In genomic region chr6:83443441-83444340, GRCm38 (mm10) we compare ENCODE assay signal across 8 mouse cellular contexts. TPM values are rescaled to one million over a fixed set of nuclear protein-coding genes. Genes with fewer than 3 reads are reported as not detected.
DNase-seq lines count a peak whose midpoint lies in the region; ATAC-seq and TF ChIP-seq lines count a peak whose summit lies in the region.

No protein-coding gene starts in this region.

- peak; percentile 19; the same call in 1 of the 2 replicates for ATAC-seq in hindbrain, embryonic 15.5 days (ENCODE audit: low FRiP score, low read depth)

- no peak for TF ChIP-seq CTCF in cerebellum, adult 2 months (IDR thresholded peaks at IDR 0.05; ENCODE audit: borderline replicate concordance, insufficient read depth, low read depth, low read length)
- no peak for TF ChIP-seq CTCF in gastrocnemius, adult 2 months (IDR thresholded peaks at IDR 0.05)
- TF ChIP-seq CTCF in left cerebral cortex, adult 2 months (IDR thresholded peaks at IDR 0.05): no peak

- peak; percentile 95 for DNase-seq in Muller cell, postnatal 12 days (ENCODE audit: inconsistent ontology term)
- peak; percentile 78 to 84 for DNase-seq in cerebellum, adult 2 months
- peak; percentile 83 for DNase-seq in gastrocnemius, adult 2 months
- DNase-seq in left cerebral cortex, adult 2 months (ENCODE audit: extremely low spot score in 1 of 2, low spot score in 2 of 2): peak; percentile 54 to 65
- DNase-seq in lung, postnatal 25 days (ENCODE audit: low spot score): peak; percentile 93
- DNase-seq in right cerebral cortex, postnatal 25 days: peak; percentile 52
- no peak for DNase-seq in thymus, postnatal 14 days

- H3K9me3 ChIP-seq in hindbrain, embryonic 15.5 days: no peaks in the 10 kb centered on the region

- intact Hi-C loops in gastrocnemius, adult 2 months (cut with DNase I): no loop called here
- intact Hi-C loops in left cerebral cortex, adult 2 months (cut with DNase I): no loop called here

- peaks cover 20% of the 10 kb centered on the region for H3K4me1 ChIP-seq in cerebellum, adult 2 months (ENCODE audit: control insufficient read depth, insufficient read depth, low read length)
- H3K4me1 ChIP-seq in hindbrain, embryonic 15.5 days (replicated peaks): peaks cover 59% of the 10 kb centered on the region

- H3K4me2 ChIP-seq in hindbrain, embryonic 15.5 days: peak overlapping the region; percentile 74

- 11% methylated on average over 13 of the region's 13 CpGs for WGBS in cerebellum, adult 2 months
- WGBS in hindbrain, embryonic 15.5 days: 5% methylated on average over 13 of the region's 13 CpGs

- peak overlapping the region; percentile 42 for H3K27ac ChIP-seq in cerebellum, adult 2 months (ENCODE audit: insufficient read depth, low read length)
- H3K27ac ChIP-seq in gastrocnemius, adult 2 months: peak overlapping the region; percentile 97
- H3K27ac ChIP-seq in hindbrain, embryonic 15.5 days (replicated peaks): peak overlapping the region; percentile 96
- H3K27ac ChIP-seq in left cerebral cortex, adult 2 months: peak overlapping the region; percentile 97

- peak overlapping the region; percentile 23 for H3K4me3 ChIP-seq in cerebellum, adult 2 months (replicated peaks; ENCODE audit: insufficient read depth, low read depth, low read length)
- H3K4me3 ChIP-seq in gastrocnemius, adult 2 months: peak overlapping the region; percentile 28
- H3K4me3 ChIP-seq in hindbrain, embryonic 15.5 days: no peak overlapping the region
- no peak overlapping the region for H3K4me3 ChIP-seq in left cerebral cortex, adult 2 months

- H3K9ac ChIP-seq in hindbrain, embryonic 15.5 days: 0 out of 2 replicates have a peak overlapping the region, but pooled peaks have one; percentile 4

- no peaks in the 10 kb centered on the region for H3K27me3 ChIP-seq in cerebellum, adult 2 months (ENCODE audit: control insufficient read depth, insufficient read depth, low read length)
- no peaks in the 10 kb centered on the region for H3K27me3 ChIP-seq in hindbrain, embryonic 15.5 days

- no peaks in the 10 kb centered on the region for H3K36me3 ChIP-seq in hindbrain, embryonic 15.5 days

- 0 out of 2 replicates have a peak, but pooled peaks have one; percentile 6 for TF ChIP-seq POLR2A in cerebellum, adult 2 months (IDR thresholded peaks at IDR 0.05; ENCODE audit: borderline replicate concordance, insufficient read depth, low read length)

RNA-seq across cellular contexts. Expression of gene Tet3, which starts 15.2 kb away (rescaled TPM):
- 22.5 and 24.7 TPM in 2 replicates for polyA plus RNA-seq in cerebellum, adult 2 months (2012; rRNA removed)
- total RNA-seq in gastrocnemius, adult 2 months (2021): 10 to 100 TPM; 16.4 to 18.0 TPM
- polyA plus RNA-seq in hindbrain, embryonic 15.5 days (2015; fragmentation: Nextera tagmentation; extraction: Ambion mirVana): 57.7 and 70.9 TPM in 2 replicates
- total RNA-seq in left cerebral cortex, adult 2 months (2021): 10 to 100 TPM; 74.6 to 90.0 TPM

Comparison
In these comparisons a context has a peak if more than half of its experiments do, and no peak if none do; other contexts are left out.
1. H3K27ac ChIP-seq: peak in every context shown above with its lines; median percentile 97 in gastrocnemius, adult 2 months; 97 in left cerebral cortex, adult 2 months; 96 in hindbrain, embryonic 15.5 days; 42 in cerebellum, adult 2 months.
2. H3K4me3 ChIP-seq: peak in cerebellum, adult 2 months (single experiment) and gastrocnemius, adult 2 months (single experiment); none in hindbrain, embryonic 15.5 days (single experiment) and left cerebral cortex, adult 2 months (single experiment).